Mouse (Mus musculus) monocyte, adult 5-6 weeks (primary cell): ENCODE data around the gene Mesp1. TPM values are rescaled to one million over a fixed set of nuclear protein-coding genes. Genes with fewer than 3 reads are reported as not detected.

ENCODE experiments used
- ATAC-seq: fragments of 153-309, 156-312 bp; replicated peaks from 2 replicates; pipeline ENCODE4 v1.8.0; 2017; ENCODE audit warnings: mild to moderate bottlenecking; ENCODE audit not compliant: low TSS enrichment, insufficient number of reproducible peaks, severe bottlenecking, poor library complexity, low FRiP score
- total RNA-seq: library from RNA; stranded (forward); fragments of 200-1000, 200-491, 200-594 nt; gene quantifications from 3 replicates; pipeline ENCODE4 v1.2.3, GENCODE M21; 2017

Mesp1 gene
- total RNA-seq, 1 experiment from 2014 or later: not detected

GRCm38 (mm10) chr7:79744585-79744984 is 49.0 kb downstream of the Mesp1 start:
- ATAC-seq: no peak

GRCm38 (mm10) chr7:79744051-79744450 is 49.5 kb downstream of the Mesp1 start:
- no peak for ATAC-seq

- ATAC-seq: peak; percentile 87
These were observed 50.7 kb downstream of the Mesp1 start, which contains the start of the genes Pex11a and Wdr93 for GRCm38 (mm10) chr7:79742659-79743536. Gene Pex11a, minus strand, starts transcription at chr7:79743131. Gene Wdr93, plus strand, starts transcription at chr7:79743163.

GRCm38 (mm10) chr7:79742277-79742658 is 51.3 kb downstream of the Mesp1 start:
- ATAC-seq: no peak

Other genes with a start within 250 kb of the Mesp1 start
- gene Rhcg, start 176.1 kb downstream of the Mesp1 start, total RNA-seq: not detected in 3 replicates
- 0.29 to 1.5 TPM (median 0.75 TPM) in 3 replicates for gene Ticrr, start 133.6 kb downstream of the Mesp1 start, total RNA-seq
- 0.19 TPM in 1 of 3 replicates, not detected in the others for gene Kif7, start 78.1 kb downstream of the Mesp1 start, total RNA-seq
- not detected in 3 replicates for gene Plin1, start 60.9 kb downstream of the Mesp1 start, total RNA-seq
- gene Pex11a, start 50.7 kb downstream of the Mesp1 start, total RNA-seq: 1.1 to 2.5 TPM in 2 of 3 replicates, not detected in the other
- gene Wdr93, start 50.6 kb downstream of the Mesp1 start, total RNA-seq: not detected in 3 replicates
- gene Mesp2, start 16.9 kb upstream of the Mesp1 start, total RNA-seq: not detected in 3 replicates
- 0.68 to 0.75 TPM in 2 of 3 replicates, not detected in the other for gene Anpep, start 67.3 kb upstream of the Mesp1 start, total RNA-seq
- 5.0 to 7.7 TPM (median 6.6 TPM) in 3 replicates for gene Ap3s2, start 126.9 kb upstream of the Mesp1 start, total RNA-seq
- 0.58 to 3.0 TPM (median 0.75 TPM) in 3 replicates for gene Arpin, start 141.6 kb upstream of the Mesp1 start, total RNA-seq
- gene Zfp710, start 231.0 kb upstream of the Mesp1 start, total RNA-seq: 55.9 to 77.3 TPM (median 60.7 TPM) in 3 replicates